In genomic region chr19:6918321-6918720, GRCm38 (mm10) we compare ENCODE assay signal across 23 mouse cellular contexts. TPM values are rescaled to one million over a fixed set of nuclear protein-coding genes. Genes with fewer than 3 reads are reported as not detected.
DNase-seq lines count a peak whose midpoint lies in the region; ATAC-seq and TF ChIP-seq lines count a peak whose summit lies in the region.
"Had no signal": no experiment of that assay in that cellular context is flagged by ENCODE, and none has a peak within 500 bp of the region (broad histone marks: within the 10 kb centered on the region; RNA-seq: fewer than 3 reads in every experiment).

No protein-coding gene starts in this region.

- peak; percentile 20 for DNase-seq in cerebellum, adult 9-11 months
- no peak for DNase-seq in cerebellum, adult 11 months
- peak; percentile 6 for DNase-seq in kidney, postnatal 10 days
- no peak for DNase-seq in right cerebral cortex, adult 18-20 months
- DNase-seq: adrenal gland, postnatal 36 days; cerebellum, postnatal 25 days; gastrocnemius, postnatal 25 days; heart, postnatal 36 days; kidney, postnatal 4 days; left cerebral cortex, postnatal 4 days; lung, postnatal 36 days; thymus, adult 18-20 months; thymus, postnatal 25 days had no signal

- H3K4me3 ChIP-seq in kidney, embryonic 15.5 days (replicated peaks): no peak overlapping the region
- H3K4me3 ChIP-seq in intestine, postnatal 0 days (ENCODE audit: low read depth, low read length): no peak overlapping the region
- no peak overlapping the region for H3K4me3 ChIP-seq in stomach, embryonic 15.5 days (replicated peaks)
- H3K4me3 ChIP-seq: hindbrain, embryonic 12.5 days; megakaryocyte, embryonic 14.5 days; midbrain, embryonic 13.5 days; neural tube, embryonic 13.5 days had no signal

- WGBS in kidney, embryonic 15.5 days: 88% methylated on average over 4 of the region's 4 CpGs
- 50% methylated on average over 4 of the region's 4 CpGs for WGBS in intestine, postnatal 0 days
- 85% methylated on average over 4 of the region's 4 CpGs for WGBS in stomach, embryonic 15.5 days

- no peak overlapping the region for H3K27ac ChIP-seq in kidney, embryonic 15.5 days
- peak overlapping the region; percentile 99 for H3K27ac ChIP-seq in intestine, postnatal 0 days (ENCODE audit: low read depth, low read length)
- 0 out of 2 replicates have a peak overlapping the region, but pooled peaks have one; percentile 1 for H3K27ac ChIP-seq in stomach, embryonic 15.5 days
- H3K27ac ChIP-seq: hindbrain, embryonic 12.5 days; hindbrain, postnatal 0 days; midbrain, embryonic 13.5 days; neural tube, embryonic 13.5 days had no signal

- no peaks in the 10 kb centered on the region for H3K9me3 ChIP-seq in kidney, embryonic 15.5 days (replicated peaks)
- no peaks in the 10 kb centered on the region for H3K9me3 ChIP-seq in intestine, postnatal 0 days (ENCODE audit: control insufficient read depth)
- no peaks in the 10 kb centered on the region for H3K9me3 ChIP-seq in stomach, embryonic 15.5 days
- H3K9me3 ChIP-seq: hindbrain, embryonic 12.5 days; megakaryocyte, embryonic 14.5 days; midbrain, embryonic 13.5 days; neural tube, embryonic 13.5 days had no signal

- no peak for TF ChIP-seq CTCF in intestine, postnatal 0 days (IDR thresholded peaks at IDR 0.05; ENCODE audit: low read depth)

- H3K9ac ChIP-seq in kidney, embryonic 15.5 days: no peak overlapping the region
- H3K9ac ChIP-seq in intestine, postnatal 0 days (ENCODE audit: low read depth, low read length): no peak overlapping the region
- no peak overlapping the region for H3K9ac ChIP-seq in stomach, embryonic 15.5 days
- H3K9ac ChIP-seq: hindbrain, embryonic 12.5 days; midbrain, embryonic 13.5 days; neural tube, embryonic 13.5 days had no signal

- no peak for ATAC-seq in kidney, embryonic 15.5 days (replicated peaks; ENCODE audit: low FRiP score)
- no peak for ATAC-seq in intestine, postnatal 0 days
- no peak for ATAC-seq in stomach, embryonic 15.5 days (ENCODE audit: insufficient read depth, low FRiP score, low read depth)
- ATAC-seq: forebrain, embryonic 14.5 days; hindbrain, postnatal 0 days; midbrain, embryonic 13.5 days had no signal

- H3K4me2 ChIP-seq in kidney, embryonic 15.5 days: no peak overlapping the region
- H3K4me2 ChIP-seq in intestine, postnatal 0 days (replicated peaks; ENCODE audit: low read depth): peak overlapping the region; percentile 87
- no peak overlapping the region for H3K4me2 ChIP-seq in stomach, embryonic 15.5 days
- H3K4me2 ChIP-seq: heart, embryonic 11.5 days; hindbrain, embryonic 12.5 days; midbrain, embryonic 13.5 days; neural tube, embryonic 13.5 days had no signal

- H3K36me3 ChIP-seq in kidney, embryonic 15.5 days: peaks cover 19% of the 10 kb centered on the region
- peaks cover 22% of the 10 kb centered on the region for H3K36me3 ChIP-seq in intestine, postnatal 0 days (ENCODE audit: control insufficient read depth, insufficient read depth)
- peaks cover 2% of the 10 kb centered on the region; the same call in 1 of the 2 replicates for H3K36me3 ChIP-seq in stomach, embryonic 15.5 days

- H3K27me3 ChIP-seq in kidney, embryonic 15.5 days: peaks cover 8% of the 10 kb centered on the region
- H3K27me3 ChIP-seq in intestine, postnatal 0 days (replicated peaks; ENCODE audit: control insufficient read depth, insufficient read depth, low read length): no peaks in the 10 kb centered on the region
- peaks cover 6% of the 10 kb centered on the region for H3K27me3 ChIP-seq in stomach, embryonic 15.5 days (replicated peaks)
- H3K27me3 ChIP-seq: megakaryocyte, embryonic 14.5 days had no signal

- H3K4me1 ChIP-seq in kidney, embryonic 15.5 days: peaks cover 28% of the 10 kb centered on the region
- no peaks in the 10 kb centered on the region; the same call in 1 of the 2 replicates for H3K4me1 ChIP-seq in intestine, postnatal 0 days (replicated peaks; ENCODE audit: control insufficient read depth, insufficient read depth, low read length)
- H3K4me1 ChIP-seq in stomach, embryonic 15.5 days: peaks cover 26% of the 10 kb centered on the region

RNA-seq across cellular contexts. Expression of gene Esrra, which starts 3.3 kb away (rescaled TPM):
- 14.8 and 15.3 TPM in 2 replicates for polyA plus RNA-seq in kidney, embryonic 15.5 days (2015; fragmentation: Nextera tagmentation; extraction: Ambion mirVana)
- polyA plus RNA-seq in intestine, postnatal 0 days (2015; fragmentation: Nextera tagmentation; extraction: Ambion mirVana): 63.6 TPM in 2 replicates
- 17.1 and 18.8 TPM in 2 replicates for polyA plus RNA-seq in stomach, embryonic 15.5 days (2015; fragmentation: Nextera tagmentation; extraction: Ambion mirVana)

RNA-seq across cellular contexts. Expression of gene Catsperz, which starts 6.9 kb away (rescaled TPM):
- 2.0 and 3.1 TPM in 2 replicates for polyA plus RNA-seq in kidney, embryonic 15.5 days (2015; fragmentation: Nextera tagmentation; extraction: Ambion mirVana)
- polyA plus RNA-seq in intestine, postnatal 0 days (2015; fragmentation: Nextera tagmentation; extraction: Ambion mirVana): 0.65 and 0.76 TPM in 2 replicates
- 1.6 TPM in 2 replicates for polyA plus RNA-seq in stomach, embryonic 15.5 days (2015; fragmentation: Nextera tagmentation; extraction: Ambion mirVana)
- polyA plus RNA-seq: hindbrain, embryonic 12.5 days had no signal

RNA-seq across cellular contexts. Expression of gene Prdx5, which starts 8.4 kb away (rescaled TPM):
- 268 and 275 TPM in 2 replicates for polyA plus RNA-seq in kidney, embryonic 15.5 days (2015; fragmentation: Nextera tagmentation; extraction: Ambion mirVana)
- 910 and 912 TPM in 2 replicates for polyA plus RNA-seq in intestine, postnatal 0 days (2015; fragmentation: Nextera tagmentation; extraction: Ambion mirVana)
- 228 and 279 TPM in 2 replicates for polyA plus RNA-seq in stomach, embryonic 15.5 days (2015; fragmentation: Nextera tagmentation; extraction: Ambion mirVana)

RNA-seq across cellular contexts. Expression of gene Trmt112, which starts 8.8 kb away (rescaled TPM):
- 148 and 167 TPM in 2 replicates for polyA plus RNA-seq in kidney, embryonic 15.5 days (2015; fragmentation: Nextera tagmentation; extraction: Ambion mirVana)
- polyA plus RNA-seq in intestine, postnatal 0 days (2015; fragmentation: Nextera tagmentation; extraction: Ambion mirVana): 52.0 and 54.4 TPM in 2 replicates
- polyA plus RNA-seq in stomach, embryonic 15.5 days (2015; fragmentation: Nextera tagmentation; extraction: Ambion mirVana): 130 and 135 TPM in 2 replicates

RNA-seq across cellular contexts. Expression of gene Kcnk4, which starts 16.0 kb away (rescaled TPM):
- polyA plus RNA-seq in kidney, embryonic 15.5 days (2015; fragmentation: Nextera tagmentation; extraction: Ambion mirVana): 0.14 and 0.45 TPM in 2 replicates
- 0.21 and 0.38 TPM in 2 replicates for polyA plus RNA-seq in intestine, postnatal 0 days (2015; fragmentation: Nextera tagmentation; extraction: Ambion mirVana)
- 0.67 and 0.86 TPM in 2 replicates for polyA plus RNA-seq in stomach, embryonic 15.5 days (2015; fragmentation: Nextera tagmentation; extraction: Ambion mirVana)

Comparison
In these comparisons a context has a peak if more than half of its experiments do, and no peak if none do; other contexts are left out.
1. DNase-seq: peak in cerebellum, adult 9-11 months (single experiment) and kidney, postnatal 10 days (single experiment); none in cerebellum, adult 11 months (single experiment) and right cerebral cortex, adult 18-20 months (single experiment).